Mouse (Mus musculus) embryo, embryonic 11 days (tissue): Measurements from ENCODE around the gene Hist1h2ab.

Source experiments
- DNase-seq: peaks from one replicate; pipeline ENCODE4 v3.0.0-alpha.2; 2015

Gene Hist1h2ab

GRCm38 (mm10) chr13:23792520-23792919, 41.6 kb downstream of the Hist1h2ab start:
- peak; percentile 82 for DNase-seq

- no peak for DNase-seq
Observed at GRCm38 (mm10) chr13:23799405-23799804, 48.5 kb downstream of the Hist1h2ab start.
